Mouse (Mus musculus) limb, embryonic 10.5 days (tissue): ENCODE data around the gene Sec14l5. TPM values are rescaled to one million over a fixed set of nuclear protein-coding genes. Genes with fewer than 3 reads are reported as not detected.

ENCODE experiments used
- DNase-seq: peaks from one replicate; pipeline ENCODE4 v3.0.0-alpha.2; 2017; ENCODE audit warnings: low spot score
- H3K27ac ChIP-seq: fragments of 300-500 bp; sonication (generic); 2 replicates; pipeline ENCODE4 v1.5.1; 2016; ENCODE audit warnings: mild to moderate bottlenecking
- H3K27me3 ChIP-seq: fragments of 300-500 bp; sonication (generic); 2 replicates; pipeline ENCODE4 v1.6.1; 2016; ENCODE audit warnings: low read depth, mild to moderate bottlenecking; ENCODE audit not compliant: poor library complexity, severe bottlenecking
- H3K36me3 ChIP-seq: fragments of 300-500 bp; sonication (generic); 2 replicates; pipeline ENCODE4 v1.6.1; 2016; ENCODE audit warnings: mild to moderate bottlenecking, moderate library complexity
- H3K4me1 ChIP-seq: fragments of 300-500 bp; sonication (generic); 2 replicates; pipeline ENCODE4 v1.6.1; 2016
- H3K4me3 ChIP-seq: fragments of 300-500 bp; sonication (generic); 2 replicates; pipeline ENCODE4 v1.5.1; 2016; ENCODE audit warnings: mild to moderate bottlenecking, moderate library complexity
- H3K9me3 ChIP-seq: fragments of 300-500 bp; sonication (generic); replicated peaks from 2 replicates; pipeline ENCODE4 v1.6.1; 2016; ENCODE audit warnings: mild to moderate bottlenecking
- WGBS: fragments of 180-500 bp; shearing (Covaris S2); methylation state at CpG from one replicate; pipeline ENCODE4 v1.1.7; 2016; 5-methylcytosine and 5-hydroxymethylcytosine counted together
- polyA plus RNA-seq: library from polyadenylated mRNA; unstranded; fragments of >200 nt; fragmentation: Nextera tagmentation; extraction: Ambion mirVana; gene quantifications from 2 replicates; pipeline ENCODE4 v1.2.1, GENCODE M21; 2016

Sec14l5 gene
- polyA plus RNA-seq: 0.04 TPM in 1 of 2 replicates, not detected in the other

DNA sequence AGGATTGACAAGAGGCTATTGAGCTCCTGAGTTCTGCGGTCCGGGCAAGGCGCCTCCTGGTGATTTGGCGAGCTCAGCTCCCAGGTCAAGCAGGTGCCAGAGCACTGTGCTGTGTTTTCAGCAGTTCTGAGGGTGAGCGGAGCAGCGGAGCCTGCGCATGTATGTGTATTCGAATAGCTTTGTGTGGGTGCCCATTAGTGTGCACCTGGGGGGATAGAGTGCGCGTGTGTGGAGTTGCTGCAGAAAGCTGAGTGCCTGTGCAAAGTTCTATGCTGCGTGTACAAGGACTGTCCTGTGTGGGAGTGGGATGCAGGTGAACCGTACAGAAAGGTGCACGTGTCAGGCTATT, at the start of gene Sec14l5:
Gene Sec14l5 (plus strand): TSS at position 73 of the 349 bp plus-strand sequence.
- Histone ChIP-seq H3K27ac (no peak within 1 kb of the TSS), H3K36me3 (no peaks in the 10 kb centered on the region), H3K9me3 (no peaks in the 10 kb centered on the region), H3K4me1 (peaks cover 16% of the 10 kb centered on the region), H3K27me3 (peaks cover 15% of the 10 kb centered on the region), H3K4me3 (peak within 1 kb of the TSS; percentile 50)
- WGBS: 22% methylated on average over 13 of the region's 13 CpGs
- no peak for DNase-seq

DNA sequence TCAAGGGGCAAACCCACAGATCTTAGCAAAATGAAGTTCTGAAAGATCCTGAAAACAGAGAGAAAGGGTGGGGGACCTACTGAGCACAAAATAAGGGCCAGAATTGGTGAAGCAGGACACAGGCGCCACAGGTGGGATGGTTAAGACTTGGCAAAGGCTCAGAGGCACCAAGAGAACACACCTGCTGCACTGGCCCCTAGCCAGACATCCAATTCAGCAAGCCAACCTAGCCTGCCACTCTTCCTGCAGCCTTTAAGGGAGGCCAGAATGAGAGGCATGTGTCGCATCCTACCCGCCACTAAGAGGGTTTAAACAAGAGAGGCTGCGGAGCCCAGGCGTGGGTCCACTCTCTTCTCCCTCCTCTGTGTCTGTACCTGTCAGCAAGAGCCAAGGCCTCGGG, 45.9 kb upstream of the Sec14l5 start:
- WGBS: 87% methylated on average over 6 of the region's 6 CpGs
- DNase-seq: no peak
- no peaks in the 10 kb centered on the region for H3K4me1 ChIP-seq
- no peak overlapping the region for H3K27ac ChIP-seq
- no peak overlapping the region for H3K4me3 ChIP-seq
- H3K27me3 ChIP-seq: no peaks in the 10 kb centered on the region
- no peaks in the 10 kb centered on the region for H3K36me3 ChIP-seq
- H3K9me3 ChIP-seq: no peaks in the 10 kb centered on the region

DNA sequence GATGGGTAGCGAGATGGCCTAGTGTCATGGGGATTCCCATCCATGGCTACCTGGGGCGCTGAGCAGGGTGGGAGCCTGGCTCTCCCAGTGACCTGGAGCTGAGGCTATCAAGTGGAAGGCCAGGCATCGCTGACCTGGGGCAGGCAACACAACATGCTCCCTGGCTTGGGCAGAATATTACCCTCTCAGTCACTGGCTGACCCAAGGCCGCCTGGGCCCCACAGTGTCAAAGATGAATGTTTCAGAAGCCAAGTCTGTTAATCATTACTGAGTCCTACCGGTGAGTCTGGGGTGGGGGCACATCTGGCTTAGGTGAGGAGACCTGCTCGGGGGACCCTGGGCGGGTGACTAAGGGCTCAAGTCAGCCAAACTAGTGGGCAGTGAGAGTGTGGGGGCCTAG, 37.0 kb upstream of the Sec14l5 start:
- Histone ChIP-seq H3K4me3 (no peak overlapping the region), H3K9me3 (0 out of 2 replicates have a peak, but pooled peaks cover 2% of the 10 kb centered on the region), H3K27ac (no peak overlapping the region), H3K36me3 (no peaks in the 10 kb centered on the region), H3K4me1 (peaks cover 8% of the 10 kb centered on the region), H3K27me3 (no peaks in the 10 kb centered on the region)
- no peak for DNase-seq
- WGBS: 57% methylated on average over 7 of the region's 7 CpGs

DNA sequence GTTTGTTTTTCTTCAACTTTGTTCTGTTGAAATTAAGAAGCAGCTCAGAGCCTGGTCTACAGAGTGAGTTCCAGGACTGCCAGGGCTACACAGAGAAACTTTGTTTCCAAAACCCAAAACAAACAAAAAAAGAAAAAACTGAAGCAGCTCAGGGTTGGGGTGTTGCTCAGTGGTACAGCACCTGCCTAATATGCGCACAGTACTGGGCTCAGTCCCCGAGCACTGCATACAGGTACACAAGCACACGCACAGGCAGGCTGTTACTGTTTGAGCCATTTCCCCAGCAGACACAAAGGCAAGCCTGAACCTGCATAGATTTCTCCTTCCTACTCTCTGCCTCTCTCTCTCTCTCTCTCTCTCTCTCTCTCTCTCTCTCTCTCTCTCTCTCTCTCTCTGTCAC, 35.9 kb upstream of the Sec14l5 start:
- Histone ChIP-seq H3K9me3 (0 out of 2 replicates have a peak, but pooled peaks cover 2% of the 10 kb centered on the region), H3K36me3 (no peaks in the 10 kb centered on the region), H3K4me1 (peaks cover 8% of the 10 kb centered on the region), H3K27ac (no peak overlapping the region), H3K27me3 (no peaks in the 10 kb centered on the region), H3K4me3 (no peak overlapping the region)
- DNase-seq: no peak
- WGBS: 84% methylated on average over 3 of the region's 3 CpGs

DNA sequence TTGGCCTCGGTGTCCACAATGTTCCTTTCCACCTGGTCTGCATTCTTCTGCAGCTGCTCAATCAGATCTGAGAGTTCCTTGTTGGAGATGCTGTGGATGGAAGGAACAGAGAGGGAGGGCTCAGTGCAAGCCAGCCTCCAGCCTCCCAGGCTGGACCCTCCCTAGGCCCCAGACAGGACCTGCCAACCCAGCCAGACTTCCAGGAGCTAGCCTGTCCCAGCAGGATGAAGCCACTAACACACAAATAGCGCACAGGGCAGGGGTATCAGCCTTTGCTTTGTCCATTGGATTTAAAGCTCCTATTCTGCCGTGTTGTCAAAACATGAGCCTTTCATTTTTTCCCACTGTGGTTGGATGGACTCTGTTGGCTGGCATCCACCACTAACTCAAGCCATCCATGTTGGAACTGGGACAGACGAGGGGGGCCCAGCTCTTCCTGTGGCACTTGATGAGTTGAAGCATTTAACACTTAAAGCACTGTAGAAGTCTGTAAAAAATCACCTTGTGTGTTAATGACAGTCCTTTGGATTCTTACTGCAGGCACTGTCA, 33.8 kb upstream of the Sec14l5 start:
- Histone ChIP-seq H3K9me3 (0 out of 2 replicates have a peak, but pooled peaks cover 2% of the 10 kb centered on the region), H3K4me3 (no peak overlapping the region), H3K36me3 (no peaks in the 10 kb centered on the region), H3K27me3 (no peaks in the 10 kb centered on the region), H3K27ac (no peak overlapping the region), H3K4me1 (peaks cover 8% of the 10 kb centered on the region)
- 76% methylated on average over 4 of the region's 4 CpGs for WGBS
- DNase-seq: no peak

DNA sequence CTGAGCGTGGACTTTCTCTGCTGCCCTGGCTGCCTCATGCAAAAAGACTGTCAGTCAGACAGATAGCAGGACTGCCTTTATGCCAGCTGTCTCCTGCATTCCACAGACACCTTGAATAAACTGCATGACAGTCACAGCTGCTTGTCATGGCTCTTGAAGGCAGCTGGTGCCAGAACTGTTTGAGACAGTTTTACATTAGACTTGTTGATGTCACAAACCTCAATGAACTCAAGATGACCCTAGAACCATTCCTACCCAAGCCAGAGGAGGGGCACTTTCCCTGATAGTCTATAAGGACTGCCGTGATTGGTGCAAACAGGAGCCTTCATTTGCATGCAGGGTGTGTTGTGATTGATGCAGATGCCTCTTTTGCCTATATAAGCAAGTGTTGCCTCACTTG, 33.3 kb upstream of the Sec14l5 start:
- Histone ChIP-seq H3K9me3 (no peaks in the 10 kb centered on the region), H3K27me3 (no peaks in the 10 kb centered on the region), H3K36me3 (no peaks in the 10 kb centered on the region), H3K27ac (no peak overlapping the region), H3K4me1 (peaks cover 8% of the 10 kb centered on the region), H3K4me3 (no peak overlapping the region)
- 74% methylated on average over 2 of the region's 2 CpGs for WGBS
- no peak for DNase-seq

DNA sequence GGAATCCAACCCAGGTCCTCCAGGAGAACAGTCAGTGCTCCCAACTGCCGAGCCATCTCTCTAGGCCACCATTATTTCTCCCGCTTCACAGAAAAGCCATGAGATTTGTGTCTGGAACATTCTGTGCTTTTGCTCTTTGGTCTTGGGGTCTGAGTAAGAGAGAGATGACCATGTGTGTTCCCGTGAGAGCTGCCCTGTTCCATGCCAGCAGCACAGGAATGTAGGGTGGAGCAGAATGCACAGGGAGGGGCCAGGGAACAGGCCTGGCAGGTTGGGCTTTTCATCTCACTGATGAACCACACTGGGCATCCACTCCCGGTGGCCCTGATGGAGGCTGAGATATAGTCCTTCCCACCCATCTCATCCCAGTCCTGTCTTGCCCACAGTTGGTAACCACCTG, 27.5 kb upstream of the Sec14l5 start:
- DNase-seq: no peak
- Histone ChIP-seq H3K36me3 (no peaks in the 10 kb centered on the region), H3K4me3 (no peak overlapping the region), H3K4me1 (no peaks in the 10 kb centered on the region), H3K9me3 (no peaks in the 10 kb centered on the region), H3K27me3 (peaks cover 32% of the 10 kb centered on the region), H3K27ac (no peak overlapping the region)
- 81% methylated on average over 4 of the region's 4 CpGs for WGBS

DNA sequence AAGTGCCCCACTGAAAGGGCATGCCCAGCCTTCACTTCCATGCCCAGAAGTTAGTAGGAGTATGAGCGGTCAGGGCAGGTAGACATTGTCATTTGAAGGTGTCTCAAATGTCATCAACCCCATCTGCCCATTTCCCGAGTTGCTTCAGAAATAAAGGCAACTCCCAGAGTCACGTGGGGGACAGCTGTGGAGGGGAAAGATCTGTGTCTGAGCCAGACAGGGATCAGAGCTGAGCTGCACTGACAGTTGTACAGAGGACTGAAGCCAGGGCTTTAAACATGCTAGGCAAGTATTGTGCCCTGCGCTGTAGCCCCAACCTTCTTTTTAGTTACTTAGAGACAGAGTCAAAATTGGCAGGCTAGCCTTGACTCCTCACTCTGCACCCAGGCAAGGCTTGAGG, 27.1 kb upstream of the Sec14l5 start:
- Histone ChIP-seq H3K9me3 (no peaks in the 10 kb centered on the region), H3K4me3 (no peak overlapping the region), H3K27me3 (peaks cover 32% of the 10 kb centered on the region), H3K27ac (no peak overlapping the region), H3K36me3 (no peaks in the 10 kb centered on the region), H3K4me1 (no peaks in the 10 kb centered on the region)
- DNase-seq: no peak
- WGBS: 82% methylated on average over 4 of the region's 4 CpGs

DNA sequence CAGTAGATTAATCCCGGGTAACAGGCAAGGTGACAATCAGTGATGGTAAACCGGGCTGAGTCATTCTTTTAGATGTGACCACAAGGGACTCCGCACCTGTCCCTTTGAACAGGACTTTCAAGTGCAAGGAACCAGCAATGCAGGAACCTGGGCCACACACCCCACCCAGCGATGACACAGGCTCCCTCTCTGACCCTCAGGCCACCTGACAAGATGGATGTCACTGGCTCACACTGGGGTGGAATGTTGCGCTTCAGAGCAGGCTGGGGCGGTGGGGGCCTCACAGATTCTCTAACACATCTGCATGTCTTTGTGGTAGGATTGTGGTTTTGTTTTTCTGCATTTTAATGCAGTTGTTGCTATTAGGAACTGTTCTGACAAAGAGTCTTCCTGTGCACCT, 23.4 kb upstream of the Sec14l5 start:
- H3K27me3 ChIP-seq: peaks cover 51% of the 10 kb centered on the region
- H3K27ac ChIP-seq: no peak overlapping the region
- H3K36me3 ChIP-seq: no peaks in the 10 kb centered on the region
- no peak overlapping the region for H3K4me3 ChIP-seq
- no peak for DNase-seq
- no peaks in the 10 kb centered on the region for H3K9me3 ChIP-seq
- H3K4me1 ChIP-seq: no peaks in the 10 kb centered on the region
- WGBS: 54% methylated on average over 6 of the region's 6 CpGs

DNA sequence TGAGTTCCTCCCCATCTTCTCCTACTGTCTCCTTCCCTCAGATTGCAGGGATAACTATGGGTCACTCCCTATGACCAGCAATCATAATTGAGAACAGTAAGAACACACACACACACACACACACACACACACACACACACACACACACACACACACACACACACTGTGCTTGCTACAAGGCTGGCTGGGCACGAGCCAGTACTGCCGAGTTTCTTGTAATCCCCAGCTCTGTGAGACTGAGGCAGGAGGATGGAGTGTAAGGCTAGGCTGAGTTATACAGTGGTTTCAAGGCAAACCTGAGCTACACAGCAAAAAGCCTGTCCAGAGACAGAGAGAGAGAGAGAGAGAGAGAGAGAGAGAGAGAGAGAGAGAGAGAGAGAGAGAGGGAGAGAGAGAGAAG, 16.7 kb upstream of the Sec14l5 start:
- no peak overlapping the region for H3K27ac ChIP-seq
- 45% methylated on average over 2 of the region's 2 CpGs for WGBS
- no peaks in the 10 kb centered on the region for H3K9me3 ChIP-seq
- DNase-seq: no peak
- peaks cover 83% of the 10 kb centered on the region for H3K27me3 ChIP-seq
- H3K36me3 ChIP-seq: no peaks in the 10 kb centered on the region
- H3K4me3 ChIP-seq: no peak overlapping the region
- peaks cover 14% of the 10 kb centered on the region for H3K4me1 ChIP-seq

DNA sequence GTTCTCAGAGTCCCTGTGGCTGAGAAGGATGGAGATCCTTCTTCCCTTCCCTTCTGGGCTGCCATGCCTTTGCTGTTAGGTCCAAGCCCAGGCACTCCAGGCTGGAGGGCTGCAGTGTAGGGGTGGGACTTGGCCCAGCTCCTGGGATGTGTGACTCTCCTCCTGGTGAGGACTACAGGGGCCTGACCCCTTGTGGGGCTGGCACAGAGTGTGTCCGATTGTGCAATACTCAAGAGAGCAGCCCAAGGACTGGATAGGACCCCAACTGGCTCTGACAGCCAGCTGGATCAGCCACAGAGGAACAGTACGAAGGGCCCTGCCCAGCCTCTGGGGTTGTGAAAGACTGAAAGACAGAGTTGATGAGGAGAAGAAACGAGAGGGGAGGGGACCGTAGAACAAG, 16.1 kb upstream of the Sec14l5 start:
- H3K36me3 ChIP-seq: no peaks in the 10 kb centered on the region
- peaks cover 89% of the 10 kb centered on the region for H3K27me3 ChIP-seq
- DNase-seq: no peak
- peaks cover 14% of the 10 kb centered on the region for H3K4me1 ChIP-seq
- H3K4me3 ChIP-seq: no peak overlapping the region
- WGBS: 20% methylated on average over 4 of the region's 4 CpGs
- H3K9me3 ChIP-seq: no peaks in the 10 kb centered on the region
- no peak overlapping the region for H3K27ac ChIP-seq

DNA sequence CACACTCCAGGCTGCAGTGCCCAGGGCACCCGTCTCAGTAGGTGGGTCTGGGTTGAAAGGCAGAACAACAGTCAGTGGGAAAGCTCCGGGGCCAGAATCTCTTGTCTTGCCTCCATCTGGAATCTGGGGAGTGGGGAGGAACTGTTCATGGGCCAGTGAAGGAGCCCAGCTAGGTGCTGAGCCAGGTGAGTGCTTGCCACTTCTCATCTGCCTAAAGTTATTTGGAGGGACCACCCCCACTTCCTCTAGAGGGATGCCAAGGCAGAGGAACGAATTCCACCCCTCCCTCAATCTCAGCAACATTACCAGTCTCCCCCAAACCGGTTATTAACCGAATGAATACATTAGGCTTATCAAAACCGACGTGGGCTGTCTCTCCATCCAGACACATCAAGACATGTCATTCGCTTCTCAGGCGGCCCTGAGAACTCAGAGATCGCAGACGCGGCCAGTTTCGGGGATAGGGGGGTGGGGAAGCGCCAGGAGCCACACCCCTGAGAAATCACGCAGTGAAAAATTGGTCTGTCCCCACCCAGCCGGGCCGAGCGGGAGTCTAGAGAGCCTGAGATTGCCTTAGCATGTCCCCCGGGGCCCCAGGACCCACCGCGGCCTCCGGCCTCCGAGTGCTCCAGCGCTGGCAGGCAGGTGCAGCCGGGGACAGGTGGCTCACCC, 15.5 kb upstream of the Sec14l5 start:
- H3K4me1 ChIP-seq: peaks cover 14% of the 10 kb centered on the region
- 3% methylated on average over 25 of the region's 25 CpGs for WGBS
- H3K27me3 ChIP-seq: peaks cover 86% of the 10 kb centered on the region

DNA sequence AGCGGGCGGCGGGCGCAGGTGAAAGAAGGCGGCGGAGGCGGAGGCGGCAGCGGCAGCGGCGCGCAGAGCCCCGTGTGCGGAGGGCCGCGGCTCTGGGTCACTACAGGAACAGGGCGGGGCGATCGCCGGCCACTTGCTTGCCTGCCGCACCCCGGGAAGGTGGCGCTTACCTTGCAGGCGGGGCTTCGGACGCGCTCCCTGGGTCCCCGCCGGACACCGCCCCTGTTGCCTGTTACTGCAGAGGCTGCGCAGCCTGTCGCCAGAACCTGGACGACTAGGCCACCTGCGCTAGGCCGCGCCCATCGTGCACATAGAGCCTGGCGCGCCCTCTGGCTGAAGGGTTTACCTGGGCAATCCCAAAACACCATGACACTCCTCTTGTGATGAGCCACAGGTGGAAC, 14.5 kb upstream of the Sec14l5 start, which contains the start of gene Ppl:
Gene Ppl (minus strand): TSS at position 21 of the 401 bp plus-strand sequence.
- Histone ChIP-seq H3K27me3 (peaks cover 80% of the 10 kb centered on the region), H3K4me3 (peak within 1 kb of the TSS; percentile 52), H3K4me1 (peaks cover 14% of the 10 kb centered on the region), H3K27ac (no peak within 1 kb of the TSS), H3K36me3 (no peaks in the 10 kb centered on the region), H3K9me3 (no peaks in the 10 kb centered on the region)
- WGBS: 2% methylated on average over 37 of the region's 39 CpGs
- DNase-seq: peak; percentile 60

More for the DNA sequence above, 15.5 kb upstream of the Sec14l5 start:
- H3K4me3 ChIP-seq: peak overlapping the region; percentile 52
- no peak for DNase-seq
- no peak overlapping the region for H3K27ac ChIP-seq
- H3K36me3 ChIP-seq: no peaks in the 10 kb centered on the region
- no peaks in the 10 kb centered on the region for H3K9me3 ChIP-seq
